Mouse (Mus musculus) ovary, adult 18-20 months (tissue): Measurements from ENCODE around the gene Zfp651.

Experiments used
- DNase-seq: peaks from one replicate; pipeline ENCODE4 v3.0.0; 2022; ENCODE audit warnings: low spot score, mixed read lengths

Zfp651 gene

DNA sequence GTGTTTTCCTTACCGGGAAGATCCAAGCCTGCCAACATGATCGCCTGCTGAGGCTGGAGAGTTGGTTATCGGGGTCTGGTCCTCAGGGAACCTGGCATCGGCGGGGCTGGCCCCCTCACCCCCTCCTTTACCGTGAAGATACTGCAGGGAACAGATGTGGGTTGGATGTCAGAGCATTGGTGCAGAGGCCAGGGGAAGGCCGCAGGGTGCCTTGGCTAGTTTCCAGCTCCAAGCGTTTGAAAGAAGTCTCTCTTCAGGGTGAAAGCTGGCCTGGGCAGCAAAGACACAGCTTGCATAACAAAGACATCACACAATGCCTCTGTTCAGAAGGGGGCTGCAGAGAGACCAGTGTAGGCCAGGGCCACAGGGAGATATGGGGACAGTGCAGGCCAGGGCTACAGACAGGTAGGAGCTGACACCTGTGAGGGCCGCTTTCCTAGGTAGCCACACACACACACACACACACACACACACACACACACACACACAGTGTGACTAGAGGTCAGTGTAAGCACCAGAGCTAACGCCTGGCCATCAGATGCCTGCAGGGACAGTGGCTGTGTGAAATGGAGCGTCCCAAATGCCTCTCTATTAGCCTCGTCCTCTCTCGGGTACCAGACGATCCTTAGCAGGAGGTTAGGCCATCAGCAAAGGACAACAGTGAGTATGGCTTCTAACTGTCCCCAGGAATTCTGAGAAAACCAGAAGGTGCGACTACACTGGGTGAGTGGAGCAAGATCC, 51.1 kb downstream of the Zfp651 start:
- DNase-seq, result peak; percentile 55

DNA sequence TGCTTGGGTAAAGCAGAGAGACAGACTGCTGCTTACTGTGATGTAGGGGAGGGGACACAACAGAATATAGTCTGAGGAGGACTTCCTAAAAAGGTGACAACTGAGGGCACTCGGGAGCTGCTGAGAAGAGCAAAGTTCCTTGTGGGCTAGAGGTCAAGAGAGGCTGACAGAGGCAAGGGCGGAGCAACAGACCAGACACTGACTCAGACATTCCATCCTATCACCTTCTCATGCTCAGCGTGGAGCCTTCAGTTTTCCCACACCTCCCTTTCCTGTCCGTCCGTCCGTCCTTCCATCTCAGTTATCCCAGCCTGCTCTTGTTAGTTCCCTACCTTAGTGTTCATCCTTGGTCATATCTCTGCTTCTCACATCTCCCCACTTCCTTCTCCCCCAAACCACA, 56.1 kb downstream of the Zfp651 start:
- DNase-seq, result no peak

DNA sequence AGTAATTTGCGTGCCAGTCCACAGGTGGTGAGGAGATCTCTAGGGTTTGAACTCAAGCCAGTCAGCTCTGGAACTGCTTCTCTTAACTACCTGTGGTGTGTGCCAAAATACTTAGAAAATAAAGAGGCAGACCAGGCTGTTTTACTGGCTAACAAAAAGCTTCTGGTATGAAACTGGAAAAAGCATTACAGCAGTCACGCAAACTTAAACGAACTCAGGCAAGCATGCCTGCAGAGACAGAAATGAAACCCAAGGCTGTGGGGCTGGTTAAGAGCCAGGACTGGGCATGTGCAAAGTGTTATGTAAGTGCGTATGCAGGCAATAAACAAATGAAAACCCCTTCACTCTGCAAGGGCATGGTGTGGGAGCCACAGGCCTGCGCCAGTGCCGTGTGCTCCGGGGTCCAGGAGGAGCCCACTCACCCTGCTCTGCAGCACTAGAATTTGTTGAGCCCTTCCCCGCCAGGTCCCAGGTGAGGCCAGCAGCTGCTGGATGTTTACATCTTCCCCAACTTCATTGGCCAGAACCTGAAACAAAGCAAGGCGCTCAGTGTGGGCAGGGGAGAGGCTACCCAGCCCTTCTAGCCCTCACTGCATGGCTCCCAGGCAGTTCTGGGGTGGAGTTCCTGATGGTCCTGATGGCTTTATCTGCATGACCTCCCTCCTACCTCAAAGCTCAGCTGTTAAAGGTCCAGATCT, 60.1 kb downstream of the Zfp651 start:
- peak; percentile 34 for DNase-seq

DNA sequence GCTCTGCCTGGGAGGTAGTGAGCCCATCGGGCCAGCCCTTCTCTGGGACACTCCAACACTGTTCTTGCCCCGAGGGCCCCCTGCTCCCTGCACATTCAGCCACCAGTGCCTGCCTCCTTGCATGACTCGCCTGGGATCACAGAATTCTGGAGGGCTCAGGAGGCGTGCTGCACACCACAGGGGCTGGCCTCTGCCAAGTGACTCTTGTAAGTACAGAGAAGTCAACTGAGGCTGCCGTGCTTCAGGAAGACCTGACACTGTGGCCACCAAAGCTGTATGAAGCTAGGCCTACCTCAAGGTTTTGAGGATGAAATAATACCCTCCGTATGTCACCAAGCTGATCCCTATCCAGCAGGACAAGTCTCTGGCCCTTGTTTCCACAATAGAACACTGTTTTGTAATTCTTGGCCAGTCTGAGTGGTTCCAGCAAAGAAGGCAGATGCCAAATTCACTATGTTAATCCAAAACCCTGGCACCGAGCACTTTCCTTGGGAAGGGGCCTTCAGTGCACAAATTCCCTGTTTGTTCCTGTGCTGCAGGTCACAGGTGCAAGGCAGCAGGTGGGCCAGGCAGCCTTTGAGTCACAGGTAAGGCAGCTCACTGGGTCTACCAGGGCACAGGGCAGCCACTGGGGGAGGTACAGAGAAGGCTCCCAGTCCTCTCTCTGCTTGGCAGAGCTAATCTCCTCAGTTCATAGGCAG, 60.8 kb downstream of the Zfp651 start:
- DNase-seq, result no peak

DNA sequence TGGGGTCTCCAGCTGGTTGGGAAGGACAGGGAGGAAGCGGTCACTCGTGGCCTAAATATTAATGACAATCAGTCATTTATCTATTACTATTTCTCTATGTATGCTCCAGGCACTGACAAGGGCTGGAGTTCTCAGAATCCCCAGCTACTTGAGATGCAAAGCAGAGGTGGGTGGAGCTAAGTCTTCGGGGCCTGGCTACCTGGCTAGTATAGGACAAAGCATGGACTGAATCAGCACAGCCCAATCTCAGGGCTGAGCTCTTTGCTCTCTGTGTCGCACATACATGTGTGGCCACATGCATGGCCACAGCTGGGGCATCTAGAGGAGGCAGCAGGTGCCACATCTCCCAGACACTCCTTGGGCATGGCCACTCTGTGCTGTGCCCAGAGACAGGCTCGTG, 61.6 kb downstream of the Zfp651 start:
- no peak for DNase-seq
